Mouse (Mus musculus) heart, adult 10 weeks (tissue): ENCODE measurements around the gene Olfr891. TPM values are rescaled to one million over a fixed set of nuclear protein-coding genes. Genes with fewer than 3 reads are reported as not detected.

Source experiments
- polyA plus RNA-seq: library from polyadenylated mRNA; stranded (reverse); fragments of 350-450 nt; fragmentation: Illumina TruSeq; extraction: RNeasy Lipid Tissue Mini Kit (QIAGEN cat#74804); gene quantifications from one replicate; pipeline ENCODE4 v1.2.3, GENCODE M21; 2014; ENCODE audit warnings: low read depth, low replicate concordance

Olfr891 gene
- not detected for polyA plus RNA-seq

DNA sequence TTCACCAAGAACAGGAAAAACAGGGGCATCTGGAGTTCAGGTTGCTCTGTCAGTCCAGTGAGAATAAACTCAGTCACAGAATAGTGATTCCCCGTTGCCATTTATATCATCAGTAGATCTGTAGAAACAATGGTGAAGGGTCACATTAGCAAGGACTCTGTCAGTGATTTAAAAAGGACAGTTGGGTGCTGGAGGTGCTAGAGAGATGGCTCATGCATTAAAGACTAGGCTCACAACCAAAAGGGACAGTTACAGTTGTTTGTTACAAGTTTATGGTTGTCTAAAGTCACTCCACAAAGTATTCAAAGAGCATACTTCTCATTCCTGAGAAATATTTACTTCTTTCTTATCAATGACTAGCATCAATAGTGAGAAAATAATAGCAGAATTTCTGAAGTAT is at the start of gene Olfr891:
Gene Olfr891 (minus strand): TSS at position 101 of the 400 bp plus-strand sequence.

DNA sequence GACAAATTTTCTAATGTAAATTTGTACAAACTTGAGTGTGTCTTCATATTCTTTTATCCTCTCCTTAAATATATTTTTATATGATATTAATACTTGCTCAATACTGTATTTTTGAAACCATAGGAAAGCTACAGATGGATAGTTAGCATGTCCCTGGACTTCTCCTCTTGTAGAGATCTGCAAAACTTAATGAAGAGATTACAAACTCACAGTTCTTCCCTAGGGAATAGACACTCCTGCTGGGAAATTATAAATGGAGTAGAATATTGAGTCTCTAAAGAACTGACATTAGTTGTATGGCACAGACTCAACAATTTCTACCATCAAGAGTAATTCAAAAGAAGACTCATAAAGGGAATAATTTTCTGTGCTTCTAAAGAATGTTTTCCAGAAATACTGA is 37.1 kb upstream of the Olfr891 start, which contains the start of gene Olfr894:
Gene Olfr894 (plus strand): TSS at position 301 of the 400 bp plus-strand sequence.

DNA sequence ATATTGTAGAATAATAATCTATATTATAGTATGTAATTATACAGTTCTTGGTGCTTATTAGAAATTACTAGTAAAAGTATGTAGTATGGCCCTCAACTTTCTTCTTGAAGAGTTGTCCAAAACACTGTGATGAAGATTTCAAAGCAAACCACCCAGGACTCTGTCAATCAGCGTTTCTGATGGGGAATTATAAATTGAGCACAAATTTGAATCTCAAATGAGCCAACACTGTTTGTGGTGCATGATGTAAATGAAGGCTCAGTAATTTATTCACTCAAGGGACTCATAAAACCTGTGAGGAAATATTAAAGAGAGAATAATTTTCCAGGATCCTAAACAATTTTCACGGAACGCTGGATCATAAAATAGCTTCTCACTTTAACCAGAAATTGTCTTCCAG is 27.4 kb upstream of the Olfr891 start, which contains the start of gene Olfr893:
Gene Olfr893 (plus strand): TSS at position 301 of the 400 bp plus-strand sequence.

DNA sequence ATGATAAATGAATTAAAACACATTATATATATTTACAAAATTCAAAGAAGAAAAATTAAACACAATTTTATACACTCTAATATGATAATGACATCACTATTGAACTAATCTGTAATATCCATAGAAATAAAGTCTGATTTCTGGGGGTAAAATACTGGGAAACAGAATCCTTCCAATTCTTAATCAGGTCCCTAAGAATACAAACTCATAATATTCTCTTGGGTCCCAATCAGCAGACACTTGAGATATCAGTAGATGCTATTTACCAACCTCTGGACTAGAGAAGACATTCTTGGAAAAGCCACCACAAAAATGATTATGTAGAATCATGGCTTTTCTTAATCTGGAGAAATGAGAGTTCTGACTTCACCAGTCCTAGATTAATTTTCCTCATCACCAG is 38.4 kb downstream of the Olfr891 start, which contains the start of gene Olfr890:
Gene Olfr890 (plus strand): TSS at position 301 of the 400 bp plus-strand sequence.

Other genes with a start within 250 kb of the Olfr891 start
- gene Olfr881, start 189.0 kb downstream of the Olfr891 start, polyA plus RNA-seq: not detected
- gene Olfr883, start 155.0 kb downstream of the Olfr891 start, polyA plus RNA-seq: not detected
- not detected for gene Olfr884, start 134.3 kb downstream of the Olfr891 start, polyA plus RNA-seq
- gene Olfr885, start 119.5 kb downstream of the Olfr891 start, polyA plus RNA-seq: not detected
- not detected for gene Olfr887, start 96.7 kb downstream of the Olfr891 start, polyA plus RNA-seq
- not detected for gene Olfr888, start 72.7 kb downstream of the Olfr891 start, polyA plus RNA-seq
- not detected for gene Olfr889, start 65.6 kb downstream of the Olfr891 start, polyA plus RNA-seq
- gene Olfr890, start 38.3 kb downstream of the Olfr891 start, polyA plus RNA-seq: not detected
- not detected for gene Olfr893, start 27.5 kb upstream of the Olfr891 start, polyA plus RNA-seq
- not detected for gene Olfr894, start 37.2 kb upstream of the Olfr891 start, polyA plus RNA-seq
- not detected for gene Olfr143, start 72.0 kb upstream of the Olfr891 start, polyA plus RNA-seq
- gene Olfr895, start 87.0 kb upstream of the Olfr891 start, polyA plus RNA-seq: not detected
- not detected for gene Olfr896-ps1, start 110.3 kb upstream of the Olfr891 start, polyA plus RNA-seq
- gene Olfr25, start 148.2 kb upstream of the Olfr891 start, polyA plus RNA-seq: not detected
- gene Olfr898, start 167.6 kb upstream of the Olfr891 start, polyA plus RNA-seq: not detected
- not detected for gene Olfr250, start 186.1 kb upstream of the Olfr891 start, polyA plus RNA-seq
- gene Olfr251, start 196.3 kb upstream of the Olfr891 start, polyA plus RNA-seq: not detected
- gene Olfr147, start 220.9 kb upstream of the Olfr891 start, polyA plus RNA-seq: not detected
- gene Olfr901, start 248.6 kb upstream of the Olfr891 start, polyA plus RNA-seq: not detected